Mouse (Mus musculus) kidney, postnatal 10 days (tissue): ENCODE results near the gene Crhbp.

Source experiments
- DNase-seq: peaks from one replicate; pipeline ENCODE4 v3.0.0; 2021; ENCODE audit warnings: mixed read lengths

The Crhbp gene

DNA sequence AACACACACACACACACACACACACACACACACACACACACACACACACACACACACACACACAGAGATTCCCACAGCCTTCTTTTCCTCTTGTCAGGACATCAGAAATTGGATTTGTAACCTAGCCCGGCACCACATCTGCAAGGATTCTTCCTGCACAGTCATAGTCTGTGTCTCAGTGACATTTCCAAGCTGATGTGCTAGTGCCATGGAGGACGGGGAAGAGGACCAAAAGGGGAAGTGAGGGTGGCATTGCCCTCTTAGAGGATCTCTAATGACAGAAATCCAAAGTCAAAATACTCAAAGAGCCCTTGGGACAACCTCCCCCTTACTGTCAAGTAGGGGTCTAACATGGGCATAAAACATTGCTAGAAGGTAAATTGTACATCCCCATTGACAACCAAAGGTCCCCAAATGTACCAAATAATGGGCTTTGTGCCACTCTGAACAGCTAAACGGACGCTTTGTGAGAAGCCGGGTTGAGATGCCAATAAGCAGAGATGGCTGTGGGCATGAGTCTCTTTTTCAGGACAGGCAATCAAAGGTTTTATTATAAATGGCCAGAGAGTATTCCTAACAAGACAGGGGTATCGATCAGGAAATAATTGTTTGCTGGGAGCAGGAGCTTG lies 26.0 kb downstream of the Crhbp start:
- DNase-seq: no peak

- no peak for DNase-seq
These were observed 32.5 kb downstream of the Crhbp start for GRCm38 (mm10) chr13:95412257-95412656.

GRCm38 (mm10) chr13:95393242-95393641 lies 51.5 kb downstream of the Crhbp start:
- no peak for DNase-seq

- DNase-seq: peak; percentile 89
These were observed 54.6 kb downstream of the Crhbp start for GRCm38 (mm10) chr13:95389866-95390865.

DNA sequence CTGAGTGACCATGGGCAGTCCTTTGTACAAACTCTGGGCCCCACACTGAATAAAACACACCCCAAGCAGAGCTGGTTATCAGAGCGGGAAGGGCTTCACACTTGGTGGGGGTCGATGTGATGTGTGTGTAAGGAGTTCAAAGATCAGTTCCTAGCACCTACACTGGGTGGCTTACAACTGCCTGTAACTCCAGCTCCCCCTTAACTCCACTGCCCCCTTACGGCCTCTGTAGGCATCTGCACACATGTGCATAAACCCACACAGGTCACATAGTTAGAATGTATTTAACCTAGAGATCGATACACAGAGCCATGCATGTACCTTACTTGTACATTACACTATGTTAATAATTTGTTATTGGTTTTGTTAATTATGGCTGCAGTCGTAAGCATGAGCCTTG lies 56.5 kb downstream of the Crhbp start:
- DNase-seq: no peak

GRCm38 (mm10) chr13:95382418-95382817 lies 62.3 kb downstream of the Crhbp start:
- no peak for DNase-seq
